Mouse (Mus musculus) layer of hippocampus, adult 2 months (tissue): ENCODE measurements at regions not wholly inside any gene's neighbourhood (a gene's known extent, or its start where the extent isn't known, plus 50 kb on each side); places are given as distances from the start of the nearest gene placed in this dataset.

Experiments used
- DNase-seq, 2 experiments: peaks; one replicate each; pipeline ENCODE4 v3.0.0; 2022; ENCODE audit warnings: low spot score in 2 of 2
- H3K27ac ChIP-seq: fragments of 200-600 bp; 2 replicates; pipeline ENCODE4 v1.8.1; 2022
- H3K4me3 ChIP-seq: fragments of 200-600 bp; 2 replicates; pipeline ENCODE4 v1.8.1; 2022; ENCODE audit warnings: mild to moderate bottlenecking
- CTCF ChIP-seq: fragments of 200-600 bp; conservative IDR thresholded peaks from 2 replicates; pipeline ENCODE4 v1.8.1; 2022; ENCODE audit warnings: antibody characterized with exemption, mild to moderate bottlenecking, moderate library complexity

DNA sequence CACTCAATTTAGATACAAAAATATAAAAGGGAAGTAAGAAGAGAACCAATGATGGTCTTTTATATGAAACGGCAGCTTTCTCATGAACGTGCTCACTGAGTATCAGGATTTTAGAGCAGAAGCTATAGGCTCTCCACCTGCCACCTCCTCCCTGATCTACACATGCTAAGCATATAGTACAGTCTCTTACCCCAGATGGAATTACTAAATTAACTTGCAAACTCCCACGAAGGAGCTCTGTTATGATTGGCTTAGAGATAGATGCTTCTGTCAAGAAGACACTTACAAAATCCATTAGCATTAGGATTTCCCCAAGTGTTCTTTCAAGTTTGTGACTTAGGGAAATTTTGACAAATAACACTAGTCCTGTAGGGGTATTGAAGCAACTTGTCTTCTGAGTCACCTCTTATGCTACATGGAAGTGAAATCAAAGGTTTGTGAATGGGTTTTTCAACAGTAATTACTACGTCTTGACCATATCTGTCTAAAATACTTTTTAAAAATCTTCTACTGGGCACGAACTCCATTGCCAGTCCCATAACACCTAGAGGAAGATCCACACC, 60.6 kb downstream of the Crygs start:
- Histone ChIP-seq H3K27ac (no peak overlapping the region), H3K4me3 (no peak overlapping the region)
- no peak for DNase-seq
- no peak for TF ChIP-seq CTCF

DNA sequence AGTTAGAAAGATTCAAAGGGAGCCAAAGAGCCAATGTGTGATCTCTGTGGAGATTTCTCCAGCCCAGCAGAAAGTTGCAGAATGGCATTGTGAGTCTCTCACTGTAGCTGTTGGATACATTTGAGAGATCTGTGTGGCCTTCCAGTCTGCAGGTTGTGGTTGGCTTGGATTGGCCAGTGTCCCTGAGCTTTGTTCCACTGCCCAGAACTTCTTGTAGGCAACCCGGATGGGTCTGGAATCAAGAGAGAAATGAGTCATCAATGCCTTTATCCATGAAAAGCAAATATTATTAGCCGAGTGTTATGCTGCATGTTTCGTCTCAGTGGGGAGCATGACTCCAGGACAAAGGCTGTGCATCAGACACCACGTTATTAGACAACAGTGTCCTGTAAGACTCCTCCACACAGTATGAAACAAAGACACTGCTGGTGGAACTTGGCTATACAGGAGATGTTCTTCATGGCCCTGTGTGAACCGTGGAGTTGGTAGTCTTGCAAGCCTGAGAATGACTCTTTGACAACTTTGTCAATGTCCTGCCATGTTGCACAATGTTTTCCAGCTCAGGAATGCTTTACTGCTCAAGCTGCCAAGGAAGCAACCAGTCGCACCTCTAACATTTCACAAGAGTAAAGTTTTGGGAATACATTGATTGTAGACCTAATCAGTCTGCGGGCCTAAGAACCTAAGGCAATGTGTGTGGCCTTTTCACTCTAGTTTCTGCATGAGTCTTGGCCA, 67.1 kb downstream of the Crygs start:
- no peak for DNase-seq
- no peak overlapping the region for H3K4me3 ChIP-seq
- no peak for TF ChIP-seq CTCF
- H3K27ac ChIP-seq = no peak overlapping the region

DNA sequence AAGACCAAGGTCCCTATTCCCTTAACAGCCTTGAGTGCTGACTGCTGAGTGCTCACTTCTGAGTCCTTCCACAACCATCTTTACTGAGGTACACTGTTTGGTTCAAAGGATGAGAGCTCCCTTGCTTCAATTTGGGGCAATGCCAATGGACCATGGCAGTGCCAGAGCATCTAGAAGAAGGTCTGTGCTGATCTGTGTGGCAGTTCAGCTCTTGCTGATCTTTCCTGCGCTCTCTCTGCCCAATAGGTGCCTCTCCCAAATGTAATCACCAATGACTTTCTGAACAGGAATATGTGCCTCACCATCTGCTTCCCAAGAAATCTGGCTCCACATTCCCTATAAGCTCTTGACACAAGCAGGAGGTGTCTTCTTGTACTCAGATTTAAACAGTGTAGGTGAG, 67.9 kb downstream of the Crygs start:
- H3K27ac ChIP-seq = no peak overlapping the region
- no peak for TF ChIP-seq CTCF
- no peak overlapping the region for H3K4me3 ChIP-seq
- DNase-seq = no peak

DNA sequence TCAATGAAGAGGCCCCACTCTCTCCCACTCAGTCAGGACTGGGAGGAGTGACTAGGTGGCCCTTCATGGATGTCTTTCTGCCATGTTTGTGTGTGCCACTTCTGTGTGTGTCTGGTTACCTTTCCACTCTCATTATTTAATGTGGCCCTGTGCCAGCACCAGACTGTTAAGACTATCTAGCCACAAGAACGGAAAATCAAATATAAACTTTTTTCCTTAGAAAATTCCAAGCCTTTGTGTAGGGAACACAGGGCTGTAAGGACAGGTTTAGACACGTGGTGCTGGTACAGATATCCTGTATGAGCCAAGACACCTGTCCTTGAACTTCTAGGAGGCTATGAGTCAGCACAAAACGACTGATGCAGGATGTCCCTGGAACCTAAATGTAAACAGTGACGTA, 69.9 kb downstream of the Crygs start:
- Histone ChIP-seq H3K27ac (no peak overlapping the region), H3K4me3 (no peak overlapping the region)
- no peak for DNase-seq
- TF ChIP-seq CTCF = no peak

- TF ChIP-seq CTCF = no peak
- DNase-seq = no peak
- H3K27ac ChIP-seq = no peak overlapping the region
- no peak overlapping the region for H3K4me3 ChIP-seq
Measured at GRCm38 (mm10) chr16:22734529-22735022, 76.8 kb downstream of the Crygs start.

DNA sequence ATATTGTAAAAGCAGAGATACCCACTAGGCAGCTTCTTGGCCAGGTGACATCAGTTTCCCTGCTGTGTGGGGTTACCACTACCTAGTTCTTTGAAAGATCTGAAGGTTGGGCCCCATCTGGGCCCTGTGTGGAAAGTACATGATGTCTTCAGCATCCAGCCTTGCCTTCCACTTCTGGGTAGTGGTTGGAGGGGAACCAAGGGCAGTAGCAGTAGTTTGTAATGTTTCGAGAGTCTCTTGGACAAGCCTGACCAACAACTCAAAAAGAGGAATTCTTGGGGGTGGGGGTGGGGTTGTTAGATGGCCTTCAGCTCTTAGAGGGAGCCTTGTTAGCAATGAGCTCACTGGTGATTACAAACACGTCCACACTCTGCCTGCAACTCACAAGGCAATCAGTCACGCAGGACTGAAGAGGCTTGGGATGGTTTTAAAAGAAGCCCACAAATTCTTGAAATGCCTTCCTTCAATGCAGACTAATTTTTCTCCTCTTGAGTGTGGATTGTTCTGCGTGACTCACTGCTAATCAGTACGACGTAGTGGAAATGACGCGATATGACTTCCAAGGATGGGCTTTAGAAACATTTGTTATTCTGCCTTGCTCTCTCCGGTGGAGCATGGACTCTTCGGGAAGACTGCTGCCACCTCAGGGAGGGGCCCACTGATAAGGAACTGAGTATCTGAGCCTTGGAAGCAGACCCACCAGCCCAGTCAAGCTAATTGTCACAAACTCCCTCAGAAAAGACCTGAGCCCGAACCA, 76.9 kb upstream of the Dgkg start:
- DNase-seq = no peak
- no peak for TF ChIP-seq CTCF
- H3K27ac ChIP-seq = no peak overlapping the region
- no peak overlapping the region for H3K4me3 ChIP-seq

GRCm38 (mm10) chr16:22729096-22729495, 72.1 kb upstream of the Dgkg start:
- no peak for TF ChIP-seq CTCF

DNA sequence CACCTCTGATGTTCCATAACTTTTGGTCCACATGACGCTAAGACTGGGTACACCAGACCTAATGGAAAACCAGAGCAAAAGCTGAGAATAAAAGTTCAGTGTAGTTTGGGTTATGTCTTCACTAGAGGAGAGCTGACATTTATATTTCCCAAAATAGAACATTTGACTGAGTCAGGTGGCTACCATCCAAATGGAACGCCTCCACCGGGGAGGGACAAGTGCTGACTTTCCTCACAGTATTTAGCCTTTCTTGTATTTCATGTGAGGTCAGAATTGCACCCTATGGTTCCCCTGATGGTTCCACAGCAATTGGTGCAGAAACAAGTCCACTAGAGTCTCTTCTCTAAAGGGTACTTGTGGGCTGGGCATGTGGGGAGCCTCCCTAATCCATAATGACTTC, 68.2 kb upstream of the Dgkg start:
- Histone ChIP-seq H3K27ac (0 out of 2 replicates have a peak overlapping the region, but pooled peaks have one; percentile 18), H3K4me3 (no peak overlapping the region)
- TF ChIP-seq CTCF = no peak
- peak; percentile 23 to 43 for DNase-seq

More at GRCm38 (mm10) chr16:22729096-22729495, 72.1 kb upstream of the Dgkg start:
- DNase-seq = no peak
- H3K4me3 ChIP-seq = no peak overlapping the region
- no peak overlapping the region for H3K27ac ChIP-seq

DNA sequence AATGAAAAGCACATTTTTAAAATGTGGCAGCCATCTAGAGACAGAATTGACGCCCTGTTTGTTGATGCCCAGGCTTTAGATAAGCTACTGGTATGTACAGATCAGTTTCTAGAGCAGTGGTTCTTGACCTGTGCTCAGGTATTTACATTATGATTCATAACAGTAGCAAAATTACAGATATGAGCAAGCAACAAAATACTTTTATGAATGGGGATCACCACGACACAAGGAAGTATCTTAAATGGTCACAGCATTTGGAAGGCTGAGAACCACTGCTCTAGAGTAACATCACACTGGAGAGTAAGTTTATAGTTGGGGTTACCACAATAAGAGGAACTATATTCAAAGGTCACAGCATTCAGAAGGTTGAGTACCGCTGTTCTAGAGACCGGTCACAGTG, 66.3 kb upstream of the Dgkg start:
- TF ChIP-seq CTCF = no peak
- no peak overlapping the region for H3K27ac ChIP-seq
- DNase-seq = no peak
- H3K4me3 ChIP-seq = no peak overlapping the region

DNA sequence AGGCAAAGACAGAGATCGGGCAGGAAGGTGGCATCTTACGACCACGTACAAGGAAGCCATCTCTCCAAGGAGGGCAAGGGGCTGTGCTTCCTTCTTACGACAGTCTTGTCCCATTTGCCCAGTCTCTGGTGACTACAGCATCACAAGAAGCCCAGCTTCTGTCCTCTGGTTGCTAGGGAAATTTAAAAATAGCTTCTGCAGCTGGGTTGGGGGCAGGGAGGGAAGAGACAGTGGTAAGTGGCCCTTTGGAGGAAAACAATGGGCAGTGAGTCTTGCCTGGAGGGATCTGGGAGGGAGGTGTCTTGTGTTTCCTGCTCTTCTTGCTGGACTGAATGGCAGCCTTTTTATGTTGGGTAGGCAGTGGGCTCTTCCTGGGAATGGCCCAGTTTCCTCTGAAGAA, 62.8 kb upstream of the Dgkg start:
- no peak overlapping the region for H3K4me3 ChIP-seq
- H3K27ac ChIP-seq = peak overlapping the region; percentile 7; the same call in 1 of the 2 replicates
- peak in 1 of 2 experiments; percentile 9 for DNase-seq
- TF ChIP-seq CTCF = no peak

- DNase-seq = peak in 1 of 2 experiments; percentile 15
- H3K27ac ChIP-seq = 0 out of 2 replicates have a peak overlapping the region, but pooled peaks have one; percentile 7
- H3K4me3 ChIP-seq = no peak overlapping the region
- TF ChIP-seq CTCF = peak; percentile 74
Measured at GRCm38 (mm10) chr16:22719304-22719703, 62.3 kb upstream of the Dgkg start.

GRCm38 (mm10) chr16:22717462-22717861, 60.4 kb upstream of the Dgkg start:
- no peak overlapping the region for H3K27ac ChIP-seq
- no peak for DNase-seq
- H3K4me3 ChIP-seq = no peak overlapping the region
- peak; percentile 49 for TF ChIP-seq CTCF

DNA sequence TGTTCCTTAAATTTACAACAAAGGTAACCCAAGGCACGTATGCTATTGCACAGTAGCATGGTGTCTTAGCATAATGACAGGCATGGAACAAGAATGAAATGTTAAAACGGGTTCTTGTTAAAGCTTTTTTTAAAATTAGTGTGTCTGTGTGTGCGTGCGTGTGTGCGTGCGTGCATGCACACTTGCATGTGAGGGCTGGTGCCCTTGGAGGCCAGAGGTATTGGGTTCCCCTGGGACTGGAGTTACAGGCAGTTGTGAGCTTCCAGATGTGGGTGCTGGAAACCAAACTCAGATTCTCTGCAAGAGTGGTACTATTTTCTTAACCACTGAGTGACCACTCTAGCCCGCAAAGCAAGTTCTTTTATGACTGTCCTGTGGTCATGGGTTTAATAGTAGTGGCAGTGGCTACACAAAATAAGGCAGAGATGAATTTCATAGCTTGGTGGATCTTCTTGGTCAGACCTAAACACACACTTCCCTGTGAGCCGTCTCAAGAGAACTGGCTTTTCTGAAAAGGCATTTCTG, 59.3 kb upstream of the Dgkg start:
- no peak for TF ChIP-seq CTCF
- no peak for DNase-seq
- Histone ChIP-seq H3K4me3 (no peak overlapping the region), H3K27ac (no peak overlapping the region)
